Mouse (Mus musculus) heart, embryonic 15.5 days (tissue): ENCODE data around the gene Ush1g. TPM values are rescaled to one million over a fixed set of nuclear protein-coding genes. Genes with fewer than 3 reads are reported as not detected.

ENCODE experiments used
- ATAC-seq: fragments of 200-750 bp; cut with Nextera tagmentation; replicated peaks from 2 replicates; pipeline ENCODE4 v1.8.0; 2017; ENCODE audit warnings: low read depth, moderate TSS enrichment; ENCODE audit not compliant: insufficient number of reproducible peaks, insufficient read depth, low FRiP score
- H3K27ac ChIP-seq: fragments of 300-500 bp; sonication (generic); 2 replicates; pipeline ENCODE4 v1.5.1; 2015; ENCODE audit warnings: mild to moderate bottlenecking, inconsistent platforms
- H3K27me3 ChIP-seq: fragments of 300-500 bp; sonication (generic); 2 replicates; pipeline ENCODE4 v1.6.1; 2015; ENCODE audit warnings: inconsistent platforms
- H3K36me3 ChIP-seq: fragments of 300-500 bp; sonication (generic); 2 replicates; pipeline ENCODE4 v1.6.1; 2015; ENCODE audit warnings: mild to moderate bottlenecking, inconsistent platforms
- H3K4me1 ChIP-seq: fragments of 300-500 bp; sonication (generic); replicated peaks from 2 replicates; pipeline ENCODE4 v1.6.1; 2015; ENCODE audit warnings: inconsistent platforms
- H3K4me2 ChIP-seq: fragments of 300-500 bp; sonication (generic); 2 replicates; pipeline ENCODE4 v1.6.1; 2015; ENCODE audit warnings: inconsistent platforms, mild to moderate bottlenecking, moderate library complexity
- H3K4me3 ChIP-seq: fragments of 300-500 bp; sonication (generic); 2 replicates; pipeline ENCODE4 v1.5.1; 2015; ENCODE audit warnings: mild to moderate bottlenecking, inconsistent platforms
- H3K9ac ChIP-seq: fragments of 300-500 bp; sonication (generic); 2 replicates; pipeline ENCODE4 v1.6.1; 2015; ENCODE audit warnings: mild to moderate bottlenecking, inconsistent platforms
- H3K9me3 ChIP-seq: fragments of 300-500 bp; sonication (generic); replicated peaks from 2 replicates; pipeline ENCODE4 v1.6.1; 2016; ENCODE audit warnings: inconsistent platforms
- WGBS: fragments of 180-500 bp; shearing (Covaris S2); methylation state at CpG from one replicate; pipeline ENCODE4 v1.1.7; 2015; ENCODE audit warnings: mixed read lengths; 5-methylcytosine and 5-hydroxymethylcytosine counted together
- polyA plus RNA-seq: library from polyadenylated mRNA; unstranded; fragments of >200 nt; fragmentation: Nextera tagmentation; extraction: Ambion mirVana; gene quantifications from 2 replicates; pipeline ENCODE4 v1.2.1, GENCODE M21; 2015

The Ush1g gene
- polyA plus RNA-seq, 1 experiment from 2014 or later: 0.29 TPM

DNA sequence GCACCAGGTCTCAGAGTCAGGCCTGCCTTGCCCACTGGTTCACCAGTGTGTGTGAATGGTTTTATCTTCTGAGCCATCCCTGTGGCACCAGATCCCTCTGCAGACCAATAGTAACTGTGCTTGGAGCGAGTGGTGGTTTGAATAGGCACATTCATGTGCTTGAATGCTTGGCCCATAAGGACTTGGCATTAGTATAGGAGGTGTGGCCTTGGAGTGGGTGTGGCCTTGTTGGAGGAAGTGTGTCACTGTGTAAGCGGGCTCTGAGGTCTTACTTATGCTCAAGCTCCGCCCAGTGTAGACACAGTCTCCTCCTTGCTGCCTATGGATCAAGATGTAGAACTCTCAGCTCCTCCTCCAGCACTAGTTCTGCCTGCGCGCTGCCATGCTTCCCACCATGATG, 34.5 kb downstream of the Ush1g start:
- 85% methylated on average over 5 of the region's 5 CpGs for WGBS

GRCm38 (mm10) chr11:115286201-115286993, 35.4 kb downstream of the Ush1g start:
- Histone ChIP-seq H3K4me2 (no peak overlapping the region), H3K4me1 (peaks cover 16% of the 10 kb centered on the region), H3K27me3 (no peaks in the 10 kb centered on the region), H3K9ac (no peak overlapping the region), H3K9me3 (no peaks in the 10 kb centered on the region), H3K27ac (no peak overlapping the region), H3K4me3 (no peak overlapping the region), H3K36me3 (no peaks in the 10 kb centered on the region)
- no peak for ATAC-seq
- WGBS: 68% methylated on average over 19 of the region's 19 CpGs

More for the DNA sequence above, 34.5 kb downstream of the Ush1g start:
- no peaks in the 10 kb centered on the region for H3K9me3 ChIP-seq
- no peak overlapping the region for H3K27ac ChIP-seq
- peaks cover 15% of the 10 kb centered on the region for H3K4me1 ChIP-seq
- no peak for ATAC-seq
- H3K36me3 ChIP-seq: no peaks in the 10 kb centered on the region
- H3K27me3 ChIP-seq: no peaks in the 10 kb centered on the region
- H3K4me3 ChIP-seq: no peak overlapping the region
- H3K4me2 ChIP-seq: no peak overlapping the region
- H3K9ac ChIP-seq: no peak overlapping the region

GRCm38 (mm10) chr11:115285282-115285681, 36.6 kb downstream of the Ush1g start:
- Histone ChIP-seq H3K36me3 (no peaks in the 10 kb centered on the region), H3K4me2 (no peak overlapping the region), H3K27me3 (no peaks in the 10 kb centered on the region), H3K9ac (no peak overlapping the region), H3K4me1 (peaks cover 9% of the 10 kb centered on the region; the same call in 1 of the 2 replicates), H3K27ac (no peak overlapping the region), H3K4me3 (no peak overlapping the region), H3K9me3 (no peaks in the 10 kb centered on the region)
- no peak for ATAC-seq
- WGBS: 42% methylated on average over 4 of the region's 4 CpGs

DNA sequence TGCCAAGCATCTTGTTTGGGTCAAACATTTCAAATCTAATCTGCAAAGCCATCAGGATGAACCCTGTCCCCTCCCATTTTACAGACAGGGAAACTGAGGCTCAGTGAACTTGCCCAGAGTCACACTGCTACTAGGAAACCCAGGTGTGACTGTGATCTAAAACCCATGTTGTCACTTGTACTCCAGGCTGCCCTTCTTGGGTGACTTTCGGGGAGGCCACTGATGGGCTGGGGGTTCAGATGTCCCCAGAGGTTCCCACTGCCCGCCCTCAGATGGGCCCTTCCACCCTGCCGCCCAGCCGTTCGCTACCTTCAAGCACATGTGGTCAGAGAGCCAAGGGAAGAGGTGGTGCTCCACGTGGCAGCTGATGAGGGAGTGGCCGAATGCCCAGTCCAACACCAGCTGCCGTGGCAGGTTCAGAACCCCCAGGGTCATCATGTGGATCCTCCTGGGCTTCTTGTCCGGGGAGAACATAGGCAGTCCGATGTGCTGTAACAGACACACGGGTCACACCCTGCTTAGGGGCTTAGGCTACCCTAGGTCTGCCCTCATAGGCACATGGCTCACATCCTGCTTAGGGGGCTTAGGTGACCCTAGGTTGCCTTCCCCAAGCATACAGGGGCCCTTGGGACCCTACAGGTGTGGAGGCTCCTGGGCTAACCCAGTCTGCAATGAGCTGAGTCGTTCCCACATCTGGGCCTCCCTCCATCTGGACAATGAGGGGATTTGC, 37.8 kb downstream of the Ush1g start:
- Histone ChIP-seq H3K36me3 (no peaks in the 10 kb centered on the region), H3K9me3 (no peaks in the 10 kb centered on the region), H3K4me1 (peaks cover 6% of the 10 kb centered on the region; the same call in 1 of the 2 replicates), H3K4me3 (no peak overlapping the region), H3K9ac (no peak overlapping the region), H3K4me2 (no peak overlapping the region), H3K27me3 (no peaks in the 10 kb centered on the region), H3K27ac (no peak overlapping the region)
- 87% methylated on average over 12 of the region's 12 CpGs for WGBS
- no peak for ATAC-seq

GRCm38 (mm10) chr11:115283486-115283765, 38.4 kb downstream of the Ush1g start:
- no peaks in the 10 kb centered on the region for H3K9me3 ChIP-seq
- 63% methylated on average over 9 of the region's 9 CpGs for WGBS
- no peak overlapping the region for H3K9ac ChIP-seq

GRCm38 (mm10) chr11:115282723-115283485, 38.9 kb downstream of the Ush1g start:
- Histone ChIP-seq H3K4me2 (no peak overlapping the region), H3K36me3 (no peaks in the 10 kb centered on the region), H3K4me3 (no peak overlapping the region), H3K4me1 (peaks cover 9% of the 10 kb centered on the region), H3K9ac (no peak overlapping the region), H3K27me3 (no peaks in the 10 kb centered on the region), H3K9me3 (no peaks in the 10 kb centered on the region), H3K27ac (peak overlapping the region; percentile 37; the same call in 1 of the 2 replicates)
- WGBS: 80% methylated on average over 8 of the region's 8 CpGs
- 0 out of 2 replicates have a peak, but pooled peaks have one; percentile 34 for ATAC-seq

More at GRCm38 (mm10) chr11:115283486-115283765, 38.4 kb downstream of the Ush1g start:
- Histone ChIP-seq H3K4me3 (no peak overlapping the region), H3K4me2 (no peak overlapping the region), H3K4me1 (peaks cover 6% of the 10 kb centered on the region; the same call in 1 of the 2 replicates), H3K27ac (no peak overlapping the region), H3K36me3 (no peaks in the 10 kb centered on the region), H3K27me3 (no peaks in the 10 kb centered on the region)
- no peak for ATAC-seq

DNA sequence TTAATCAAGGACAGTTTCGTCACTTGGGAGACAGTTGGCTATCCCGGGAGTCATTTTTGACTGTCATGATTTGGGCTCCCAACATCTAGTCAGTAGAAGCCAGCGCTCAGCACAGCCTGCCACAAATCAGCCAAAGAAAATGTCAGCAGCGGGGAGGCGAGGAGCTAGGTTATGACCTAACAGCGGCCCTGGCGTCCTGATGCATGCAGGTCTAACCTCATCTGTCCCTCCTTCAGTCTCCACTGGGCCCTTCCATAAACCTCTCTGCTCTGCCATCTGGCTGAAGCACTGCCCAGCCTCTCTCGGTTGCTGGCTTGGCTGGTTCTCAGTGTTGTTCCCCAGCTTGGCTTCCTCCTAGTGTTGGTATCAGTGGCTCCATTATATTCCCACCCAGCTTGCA, 39.5 kb downstream of the Ush1g start:
- Histone ChIP-seq H3K9me3 (no peaks in the 10 kb centered on the region), H3K27me3 (no peaks in the 10 kb centered on the region), H3K4me2 (no peak overlapping the region), H3K4me1 (peaks cover 13% of the 10 kb centered on the region), H3K4me3 (no peak overlapping the region), H3K9ac (no peak overlapping the region), H3K27ac (peak overlapping the region; percentile 37; the same call in 1 of the 2 replicates), H3K36me3 (no peaks in the 10 kb centered on the region)
- ATAC-seq: no peak
- WGBS: 69% methylated on average over 8 of the region's 8 CpGs

DNA sequence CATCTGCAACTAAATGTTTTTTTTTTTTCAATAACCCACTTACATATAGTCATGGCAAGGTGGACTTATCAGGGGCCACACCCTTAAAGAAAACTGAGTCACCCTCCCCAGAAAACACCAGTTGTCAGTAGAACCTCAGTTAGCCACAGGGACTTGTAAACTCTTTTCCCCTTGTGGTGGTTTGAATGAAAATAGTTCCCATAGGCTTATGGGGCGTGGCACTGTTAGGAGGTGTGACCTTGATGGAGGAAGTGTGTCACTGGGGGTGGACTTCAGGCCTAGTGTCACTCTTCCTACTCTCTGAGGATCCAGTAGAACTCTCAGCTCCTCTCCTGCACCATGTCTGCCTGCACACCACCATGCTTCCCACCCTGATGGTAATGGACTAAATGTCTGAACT, 42.1 kb downstream of the Ush1g start:
- no peak overlapping the region for H3K9ac ChIP-seq
- H3K9me3 ChIP-seq: no peaks in the 10 kb centered on the region
- peaks cover 23% of the 10 kb centered on the region for H3K4me1 ChIP-seq
- no peaks in the 10 kb centered on the region for H3K27me3 ChIP-seq
- H3K36me3 ChIP-seq: no peaks in the 10 kb centered on the region
- H3K27ac ChIP-seq: no peak overlapping the region
- H3K4me2 ChIP-seq: no peak overlapping the region
- H3K4me3 ChIP-seq: no peak overlapping the region
- no peak for ATAC-seq
- 95% methylated on average over 1 of the region's 1 CpGs for WGBS

DNA sequence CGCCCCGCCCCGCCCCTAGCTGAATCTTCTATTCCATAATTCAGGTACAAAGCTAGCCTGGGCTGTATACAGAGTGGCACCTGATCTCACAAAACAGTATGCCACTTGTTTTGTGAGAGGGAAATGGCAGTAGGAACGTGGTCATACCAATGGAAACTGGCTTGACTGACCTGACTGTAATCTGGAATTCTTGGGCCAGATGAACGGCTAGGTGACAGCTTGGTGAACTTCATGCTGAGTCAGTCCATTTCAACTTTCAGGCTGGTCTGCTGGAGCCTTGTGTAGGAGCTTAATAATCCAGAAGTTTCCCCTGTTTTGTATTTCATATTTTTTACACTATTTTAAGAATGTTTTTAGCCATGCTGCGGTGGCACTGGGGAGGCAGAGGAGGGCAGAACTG, 43.7 kb downstream of the Ush1g start:
- H3K9ac ChIP-seq: no peak overlapping the region
- WGBS: 72% methylated on average over 6 of the region's 6 CpGs
- no peaks in the 10 kb centered on the region for H3K9me3 ChIP-seq
- H3K4me2 ChIP-seq: peak overlapping the region; percentile 74
- peak overlapping the region; percentile 72 for H3K4me3 ChIP-seq
- H3K4me1 ChIP-seq: peaks cover 23% of the 10 kb centered on the region
- no peaks in the 10 kb centered on the region for H3K27me3 ChIP-seq
- H3K36me3 ChIP-seq: no peaks in the 10 kb centered on the region
- H3K27ac ChIP-seq: no peak overlapping the region
- no peak for ATAC-seq

DNA sequence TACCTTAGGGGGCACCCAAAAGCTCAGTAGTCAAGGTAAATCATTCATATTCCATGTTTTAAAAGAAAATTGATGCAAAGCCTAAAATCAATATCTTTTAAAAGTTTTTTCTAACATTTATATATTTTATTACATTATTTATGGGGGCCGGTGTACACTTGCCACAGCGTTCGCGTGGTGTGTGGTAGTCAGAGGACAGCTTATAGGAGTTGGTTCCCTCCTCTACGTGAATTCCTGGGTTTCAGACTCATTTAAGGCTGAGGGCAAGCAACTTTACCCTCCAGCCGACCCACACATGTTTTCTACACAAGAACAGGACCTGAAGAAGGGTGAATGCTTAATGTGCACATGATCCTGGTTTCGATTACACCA, 44.3 kb downstream of the Ush1g start:
- H3K27ac ChIP-seq: peak overlapping the region; percentile 93
- H3K4me1 ChIP-seq: peaks cover 23% of the 10 kb centered on the region
- no peaks in the 10 kb centered on the region for H3K9me3 ChIP-seq
- peak overlapping the region; percentile 72 for H3K4me3 ChIP-seq
- no peak for ATAC-seq
- H3K4me2 ChIP-seq: peak overlapping the region; percentile 74
- no peaks in the 10 kb centered on the region for H3K36me3 ChIP-seq
- WGBS: 15% methylated on average over 7 of the region's 7 CpGs
- peak overlapping the region; percentile 69 for H3K9ac ChIP-seq
- H3K27me3 ChIP-seq: no peaks in the 10 kb centered on the region
